Mouse (Mus musculus): ENCODE data around the gene Nubpl. TPM values are rescaled to one million over a fixed set of nuclear protein-coding genes. Genes with fewer than 3 reads are reported as not detected.

The Nubpl gene
- polyA plus RNA-seq, 1 experiment from 2014 or later, result 14.5 TPM

GRCm38 (mm10) chr12:52247438-52247837 is 149.9 kb downstream of the Nubpl start:
- H3K4me2 ChIP-seq, result no peak overlapping the region
- 75% methylated on average over 9 of the region's 9 CpGs for WGBS
- H3K27me3 ChIP-seq, result no peaks in the 10 kb centered on the region
- H3K9me3 ChIP-seq, result no peaks in the 10 kb centered on the region
- no peaks in the 10 kb centered on the region for H3K36me3 ChIP-seq
- no peak overlapping the region for H3K27ac ChIP-seq
- no peaks in the 10 kb centered on the region for H3K4me1 ChIP-seq
- no peak overlapping the region for H3K4me3 ChIP-seq
- ATAC-seq (ENCODE audit: borderline replicate concordance, extremely low read depth, low FRiP score, low TSS enrichment), result no peak
- no peak overlapping the region for H3K9ac ChIP-seq

GRCm38 (mm10) chr12:52248531-52248930 is 151.0 kb downstream of the Nubpl start:
- no peak overlapping the region for H3K9ac ChIP-seq
- no peaks in the 10 kb centered on the region for H3K9me3 ChIP-seq
- H3K36me3 ChIP-seq, result no peaks in the 10 kb centered on the region
- no peaks in the 10 kb centered on the region for H3K27me3 ChIP-seq
- no peaks in the 10 kb centered on the region for H3K4me1 ChIP-seq
- no peak overlapping the region for H3K27ac ChIP-seq
- ATAC-seq (ENCODE audit: borderline replicate concordance, extremely low read depth, low FRiP score, low TSS enrichment), result no peak
- no peak overlapping the region for H3K4me2 ChIP-seq
- 79% methylated on average over 2 of the region's 2 CpGs for WGBS
- H3K4me3 ChIP-seq, result no peak overlapping the region

- H3K4me2 ChIP-seq, result no peak overlapping the region
- H3K27ac ChIP-seq, result no peak overlapping the region
- H3K27me3 ChIP-seq, result no peaks in the 10 kb centered on the region
- ATAC-seq (ENCODE audit: borderline replicate concordance, extremely low read depth, low FRiP score, low TSS enrichment), result no peak
- H3K36me3 ChIP-seq, result no peaks in the 10 kb centered on the region
- no peak overlapping the region for H3K4me3 ChIP-seq
- H3K9ac ChIP-seq, result no peak overlapping the region
- 83% methylated on average over 5 of the region's 5 CpGs for WGBS
- no peaks in the 10 kb centered on the region for H3K9me3 ChIP-seq
- H3K4me1 ChIP-seq, result no peaks in the 10 kb centered on the region
These were observed 156.6 kb downstream of the Nubpl start for GRCm38 (mm10) chr12:52254089-52254488.

- no peaks in the 10 kb centered on the region for H3K36me3 ChIP-seq
- 77% methylated on average over 2 of the region's 2 CpGs for WGBS
- no peak for ATAC-seq (ENCODE audit: borderline replicate concordance, extremely low read depth, low FRiP score, low TSS enrichment)
These were observed 170.6 kb downstream of the Nubpl start for GRCm38 (mm10) chr12:52268131-52268530.

GRCm38 (mm10) chr12:52272828-52273227 is 175.3 kb downstream of the Nubpl start:
- Histone ChIP-seq H3K4me1 (no peaks in the 10 kb centered on the region), H3K9ac (no peak overlapping the region), H3K4me2 (no peak overlapping the region), H3K27me3 (no peaks in the 10 kb centered on the region), H3K36me3 (no peaks in the 10 kb centered on the region), H3K27ac (no peak overlapping the region), H3K9me3 (no peaks in the 10 kb centered on the region), H3K4me3 (no peak overlapping the region)
- no peak for ATAC-seq (ENCODE audit: borderline replicate concordance, extremely low read depth, low FRiP score, low TSS enrichment)
- WGBS, result 14% methylated on average over 1 of the region's 1 CpGs

More at GRCm38 (mm10) chr12:52268131-52268530, 170.6 kb downstream of the Nubpl start:
- Histone ChIP-seq H3K9me3 (no peaks in the 10 kb centered on the region), H3K9ac (no peak overlapping the region), H3K4me2 (no peak overlapping the region), H3K4me3 (no peak overlapping the region), H3K27me3 (no peaks in the 10 kb centered on the region), H3K4me1 (no peaks in the 10 kb centered on the region), H3K27ac (no peak overlapping the region)

GRCm38 (mm10) chr12:52276320-52276719 is 178.8 kb downstream of the Nubpl start:
- no peak overlapping the region for H3K4me3 ChIP-seq
- no peak overlapping the region for H3K9ac ChIP-seq
- H3K4me2 ChIP-seq, result no peak overlapping the region
- no peaks in the 10 kb centered on the region for H3K4me1 ChIP-seq
- no peaks in the 10 kb centered on the region for H3K9me3 ChIP-seq
- 42% methylated on average over 1 of the region's 1 CpGs for WGBS
- ATAC-seq (ENCODE audit: borderline replicate concordance, extremely low read depth, low FRiP score, low TSS enrichment), result no peak
- H3K27ac ChIP-seq, result no peak overlapping the region
- H3K27me3 ChIP-seq, result no peaks in the 10 kb centered on the region
- H3K36me3 ChIP-seq, result no peaks in the 10 kb centered on the region

- ATAC-seq (ENCODE audit: borderline replicate concordance, extremely low read depth, low FRiP score, low TSS enrichment), result no peak
- no peaks in the 10 kb centered on the region for H3K27me3 ChIP-seq
- H3K4me3 ChIP-seq, result no peak overlapping the region
- 60% methylated on average over 1 of the region's 1 CpGs for WGBS
- H3K9me3 ChIP-seq, result no peaks in the 10 kb centered on the region
- no peak overlapping the region for H3K4me2 ChIP-seq
- no peak overlapping the region for H3K27ac ChIP-seq
- H3K36me3 ChIP-seq, result no peaks in the 10 kb centered on the region
- H3K9ac ChIP-seq, result no peak overlapping the region
- no peaks in the 10 kb centered on the region for H3K4me1 ChIP-seq
These were observed 183.7 kb downstream of the Nubpl start for GRCm38 (mm10) chr12:52281232-52281631.

GRCm38 (mm10) chr12:52284471-52284870 is 186.9 kb downstream of the Nubpl start:
- Histone ChIP-seq H3K9ac (no peak overlapping the region), H3K27me3 (no peaks in the 10 kb centered on the region), H3K9me3 (no peaks in the 10 kb centered on the region), H3K4me2 (no peak overlapping the region), H3K4me3 (no peak overlapping the region), H3K27ac (no peak overlapping the region), H3K36me3 (no peaks in the 10 kb centered on the region), H3K4me1 (peaks cover 17% of the 10 kb centered on the region)
- no peak for ATAC-seq (ENCODE audit: borderline replicate concordance, extremely low read depth, low FRiP score, low TSS enrichment)

- ATAC-seq (ENCODE audit: borderline replicate concordance, extremely low read depth, low FRiP score, low TSS enrichment), result no peak
- 83% methylated on average over 3 of the region's 3 CpGs for WGBS
These were observed 189.3 kb downstream of the Nubpl start for GRCm38 (mm10) chr12:52286802-52287201.

GRCm38 (mm10) chr12:52288537-52288936 is 191.0 kb downstream of the Nubpl start:
- 24% methylated on average over 4 of the region's 4 CpGs for WGBS
- peaks cover 26% of the 10 kb centered on the region for H3K4me1 ChIP-seq
- H3K4me2 ChIP-seq, result no peak overlapping the region
- peak overlapping the region; percentile 73 for H3K27ac ChIP-seq
- H3K27me3 ChIP-seq, result no peaks in the 10 kb centered on the region
- no peaks in the 10 kb centered on the region for H3K36me3 ChIP-seq
- no peaks in the 10 kb centered on the region for H3K9me3 ChIP-seq
- no peak overlapping the region for H3K9ac ChIP-seq
- peak; percentile 86 for ATAC-seq (ENCODE audit: borderline replicate concordance, extremely low read depth, low FRiP score, low TSS enrichment)
- no peak overlapping the region for H3K4me3 ChIP-seq

More at GRCm38 (mm10) chr12:52286802-52287201, 189.3 kb downstream of the Nubpl start:
- Histone ChIP-seq H3K4me2 (no peak overlapping the region), H3K27me3 (no peaks in the 10 kb centered on the region), H3K4me1 (peaks cover 26% of the 10 kb centered on the region), H3K9ac (no peak overlapping the region), H3K27ac (no peak overlapping the region), H3K9me3 (no peaks in the 10 kb centered on the region), H3K36me3 (no peaks in the 10 kb centered on the region), H3K4me3 (no peak overlapping the region)

GRCm38 (mm10) chr12:52288941-52289567 is 191.5 kb downstream of the Nubpl start:
- Histone ChIP-seq H3K27ac (peak overlapping the region; percentile 73), H3K36me3 (no peaks in the 10 kb centered on the region), H3K9ac (no peak overlapping the region), H3K9me3 (no peaks in the 10 kb centered on the region), H3K4me2 (no peak overlapping the region), H3K4me1 (peaks cover 26% of the 10 kb centered on the region), H3K4me3 (no peak overlapping the region), H3K27me3 (no peaks in the 10 kb centered on the region)
- 31% methylated on average over 11 of the region's 11 CpGs for WGBS
- ATAC-seq (ENCODE audit: borderline replicate concordance, extremely low read depth, low FRiP score, low TSS enrichment), result peak; percentile 71; the same call in 1 of the 2 replicates

- H3K9ac ChIP-seq, result no peak overlapping the region
- H3K36me3 ChIP-seq, result no peaks in the 10 kb centered on the region
- 0 out of 2 replicates have a peak overlapping the region, but pooled peaks have one; percentile 16 for H3K27ac ChIP-seq
- no peaks in the 10 kb centered on the region for H3K27me3 ChIP-seq
- ATAC-seq (ENCODE audit: borderline replicate concordance, extremely low read depth, low FRiP score, low TSS enrichment), result peak; percentile 38; the same call in 1 of the 2 replicates
- WGBS, result 53% methylated on average over 10 of the region's 10 CpGs
- no peak overlapping the region for H3K4me2 ChIP-seq
- H3K4me1 ChIP-seq, result peaks cover 26% of the 10 kb centered on the region
- no peaks in the 10 kb centered on the region for H3K9me3 ChIP-seq
- H3K4me3 ChIP-seq, result no peak overlapping the region
These were observed 192.1 kb downstream of the Nubpl start for GRCm38 (mm10) chr12:52289594-52289993.
